Comparison of ENCODE assay signal across 11 mouse cellular contexts in genomic region chr3:102152872-102153271, GRCm38 (mm10). TPM values are rescaled to one million over a fixed set of nuclear protein-coding genes. Genes with fewer than 3 reads are reported as not detected.
DNase-seq lines count a peak whose midpoint lies in the region; ATAC-seq and TF ChIP-seq lines count a peak whose summit lies in the region.
"Had no signal": no experiment of that assay in that cellular context is flagged by ENCODE, and none has a peak within 500 bp of the region (broad histone marks: within the 10 kb centered on the region; RNA-seq: fewer than 3 reads in every experiment).

No protein-coding gene starts in this region.

- H3K27me3 ChIP-seq in midbrain, embryonic 10.5 days (ENCODE audit: low read depth, poor library complexity, severe bottlenecking): peaks cover 78% of the 10 kb centered on the region
- H3K27me3 ChIP-seq in midbrain, embryonic 15.5 days (replicated peaks): no peaks in the 10 kb centered on the region
- H3K27me3 ChIP-seq in embryonic facial prominence, embryonic 12.5 days: no peaks in the 10 kb centered on the region
- H3K27me3 ChIP-seq in hindbrain, postnatal 0 days (ENCODE audit: insufficient read depth, low read length): no peaks in the 10 kb centered on the region

- H3K27ac ChIP-seq in midbrain, embryonic 10.5 days (replicated peaks): peak overlapping the region; percentile 60
- no peak overlapping the region for H3K27ac ChIP-seq in midbrain, embryonic 15.5 days
- 0 out of 2 replicates have a peak overlapping the region, but pooled peaks have one; percentile 57 for H3K27ac ChIP-seq in embryonic facial prominence, embryonic 12.5 days
- no peak overlapping the region for H3K27ac ChIP-seq in hindbrain, postnatal 0 days

- DNase-seq in midbrain, embryonic 10.5 days (ENCODE audit: low spot score): no peak
- peak; percentile 20 to 56 for DNase-seq in kidney, postnatal 36 days
- DNase-seq in mesoderm, embryonic 11.5 days (ENCODE audit: low read depth, low spot score): peak; percentile 45
- DNase-seq in MN1 (ENCODE audit: low spot score): no peak
- no peak for DNase-seq in hindbrain, postnatal 0 days (ENCODE audit: low spot score)
- DNase-seq: heart, postnatal 36 days; right cerebral cortex, postnatal 4 days had no signal

- no peak overlapping the region for H3K4me3 ChIP-seq in midbrain, embryonic 10.5 days
- no peak overlapping the region for H3K4me3 ChIP-seq in midbrain, embryonic 15.5 days
- no peak overlapping the region for H3K4me3 ChIP-seq in embryonic facial prominence, embryonic 12.5 days
- H3K4me3 ChIP-seq in hindbrain, postnatal 0 days (ENCODE audit: low read length): no peak overlapping the region
- H3K4me3 ChIP-seq: erythroblast, embryonic 14.5 days had no signal

- no peak for ATAC-seq in midbrain, embryonic 15.5 days (replicated peaks)
- ATAC-seq in embryonic facial prominence, embryonic 12.5 days (ENCODE audit: insufficient number of reproducible peaks, insufficient read depth, low FRiP score, low TSS enrichment): no peak
- no peak for ATAC-seq in hindbrain, postnatal 0 days
- no peak for ATAC-seq in frontal cortex, adult (ENCODE audit: low TSS enrichment)

- H3K9me3 ChIP-seq in midbrain, embryonic 10.5 days (replicated peaks): no peaks in the 10 kb centered on the region
- H3K9me3 ChIP-seq in midbrain, embryonic 15.5 days: no peaks in the 10 kb centered on the region
- no peaks in the 10 kb centered on the region for H3K9me3 ChIP-seq in embryonic facial prominence, embryonic 12.5 days
- H3K9me3 ChIP-seq in hindbrain, postnatal 0 days (ENCODE audit: low read length): no peaks in the 10 kb centered on the region

- H3K9ac ChIP-seq in midbrain, embryonic 15.5 days: no peak overlapping the region
- no peak overlapping the region for H3K9ac ChIP-seq in embryonic facial prominence, embryonic 12.5 days
- no peak overlapping the region for H3K9ac ChIP-seq in hindbrain, postnatal 0 days (replicated peaks; ENCODE audit: low read length)

- H3K36me3 ChIP-seq in midbrain, embryonic 10.5 days: peaks cover 12% of the 10 kb centered on the region
- no peaks in the 10 kb centered on the region for H3K36me3 ChIP-seq in midbrain, embryonic 15.5 days (replicated peaks)
- H3K36me3 ChIP-seq in embryonic facial prominence, embryonic 12.5 days: peaks cover 10% of the 10 kb centered on the region
- H3K36me3 ChIP-seq in hindbrain, postnatal 0 days (ENCODE audit: insufficient read depth, low read length): no peaks in the 10 kb centered on the region

- H3K4me2 ChIP-seq in midbrain, embryonic 15.5 days: no peak overlapping the region
- H3K4me2 ChIP-seq in embryonic facial prominence, embryonic 12.5 days (replicated peaks): no peak overlapping the region
- H3K4me2 ChIP-seq in hindbrain, postnatal 0 days (ENCODE audit: low read depth, low read length): no peak overlapping the region

- peaks cover 42% of the 10 kb centered on the region for H3K4me1 ChIP-seq in midbrain, embryonic 10.5 days
- H3K4me1 ChIP-seq in midbrain, embryonic 15.5 days: peaks cover 8% of the 10 kb centered on the region; the same call in 1 of the 2 replicates
- H3K4me1 ChIP-seq in embryonic facial prominence, embryonic 12.5 days: peaks cover 23% of the 10 kb centered on the region
- no peaks in the 10 kb centered on the region for H3K4me1 ChIP-seq in hindbrain, postnatal 0 days (ENCODE audit: insufficient read depth, low read length)

- TF ChIP-seq CTCF in hindbrain, postnatal 0 days (IDR thresholded peaks at IDR 0.05; ENCODE audit: low read depth): no peak

- 21% methylated on average over 4 of the region's 4 CpGs for WGBS in midbrain, embryonic 10.5 days
- 14% methylated on average over 4 of the region's 4 CpGs for WGBS in midbrain, embryonic 15.5 days
- 18% methylated on average over 4 of the region's 4 CpGs for WGBS in embryonic facial prominence, embryonic 12.5 days
- 35% methylated on average over 4 of the region's 4 CpGs for WGBS in hindbrain, postnatal 0 days

RNA-seq across cellular contexts. Expression of gene Vangl1, which starts 51.6 kb away (rescaled TPM):
- 11.0 and 13.1 TPM in 2 replicates for polyA plus RNA-seq in midbrain, embryonic 10.5 days (2016; fragmentation: Nextera tagmentation; extraction: Ambion mirVana)
- polyA plus RNA-seq in midbrain, embryonic 15.5 days (2015; fragmentation: Nextera tagmentation; extraction: Ambion mirVana): 7.5 and 9.9 TPM in 2 replicates
- polyA plus RNA-seq in embryonic facial prominence, embryonic 12.5 days (2016; fragmentation: Nextera tagmentation; extraction: Ambion mirVana): 17.5 and 19.1 TPM in 2 replicates
- 9.4 and 13.5 TPM in 2 replicates for total RNA-seq in hindbrain, postnatal 0 days (2014; rRNA removed)
- polyA plus RNA-seq in hindbrain, postnatal 0 days (2015; fragmentation: Nextera tagmentation; extraction: Ambion mirVana): 7.5 and 8.0 TPM in 2 replicates

Comparison
In these comparisons a context has a peak if more than half of its experiments do, and no peak if none do; other contexts are left out.
1. H3K27ac ChIP-seq: peak in midbrain, embryonic 10.5 days (single experiment) and embryonic facial prominence, embryonic 12.5 days (single experiment); none in midbrain, embryonic 15.5 days (single experiment) and hindbrain, postnatal 0 days (single experiment).
2. DNase-seq: peak in kidney, postnatal 36 days (2 of 2) and mesoderm, embryonic 11.5 days (single experiment); none in midbrain, embryonic 10.5 days (single experiment), MN1 (single experiment) and hindbrain, postnatal 0 days (single experiment).